Mouse (Mus musculus) forebrain, embryonic 11.5 days (tissue): ENCODE data around the gene Gm28048. TPM values are rescaled to one million over a fixed set of nuclear protein-coding genes. Genes with fewer than 3 reads are reported as not detected.

ENCODE experiments used
- ATAC-seq: fragments of 200-750 bp; cut with Nextera tagmentation; replicated peaks from 2 replicates; pipeline ENCODE4 v1.8.0; 2017; ENCODE audit warnings: moderate TSS enrichment; ENCODE audit not compliant: low FRiP score
- DNase-seq: peaks from one replicate; pipeline ENCODE4 v3.0.0-alpha.2; 2017; ENCODE audit warnings: low spot score
- H3K27ac ChIP-seq: fragments of 300-500 bp; sonication (generic); 2 replicates; pipeline ENCODE4 v1.5.1; 2014; ENCODE audit warnings: low read depth, low read length
- H3K27me3 ChIP-seq: fragments of 300-500 bp; sonication (generic); 2 replicates; pipeline ENCODE4 v1.6.1; 2014; ENCODE audit warnings: mild to moderate bottlenecking, low read length, mixed read lengths; ENCODE audit not compliant: control insufficient read depth, insufficient read depth
- H3K36me3 ChIP-seq: fragments of 300-500 bp; sonication (generic); 2 replicates; pipeline ENCODE4 v1.6.1; 2014; ENCODE audit warnings: mild to moderate bottlenecking, low read length, moderate library complexity, mixed read lengths; ENCODE audit not compliant: control insufficient read depth, insufficient read depth
- H3K4me1 ChIP-seq: fragments of 300-500 bp; sonication (generic); replicated peaks from 2 replicates; pipeline ENCODE4 v1.6.1; 2014; ENCODE audit warnings: low read length, mixed read lengths; ENCODE audit not compliant: control insufficient read depth, insufficient read depth
- H3K4me2 ChIP-seq: fragments of 300-500 bp; sonication (generic); 2 replicates; pipeline ENCODE4 v1.6.1; 2014; ENCODE audit warnings: low read depth, mild to moderate bottlenecking, low read length, moderate library complexity, mixed read lengths; ENCODE audit not compliant: severe bottlenecking
- H3K4me3 ChIP-seq: fragments of 300-500 bp; sonication (generic); 2 replicates; pipeline ENCODE4 v1.5.1; 2014; ENCODE audit warnings: low read depth, low read length
- H3K9ac ChIP-seq: fragments of 300-500 bp; sonication (generic); 2 replicates; pipeline ENCODE4 v1.6.1; 2014; ENCODE audit warnings: low read length
- H3K9me3 ChIP-seq: fragments of 300-500 bp; sonication (generic); 2 replicates; pipeline ENCODE4 v1.6.1; 2016; ENCODE audit warnings: low read length, mixed read lengths; ENCODE audit not compliant: control insufficient read depth
- WGBS: fragments of 180-500 bp; shearing (Covaris S2); extraction: QIAGEN DNeasy Blood & Tissue Kit; methylation state at CpG from one replicate; pipeline ENCODE4 v1.1.7; 2014; 5-methylcytosine and 5-hydroxymethylcytosine counted together
- polyA plus RNA-seq: library from polyadenylated mRNA; unstranded; fragments of >200 nt; fragmentation: Nextera tagmentation; extraction: Ambion mirVana; gene quantifications from 2 replicates; pipeline ENCODE4 v1.2.1, GENCODE M21; 2014

Gm28048 gene
- polyA plus RNA-seq, 1 experiment from 2014 or later, result 5.8 TPM

- peak within 1 kb of the TSS; percentile 52 for H3K9ac ChIP-seq
- H3K4me1 ChIP-seq, result no peaks in the 10 kb centered on the region; the same call in 1 of the 2 replicates
- H3K4me2 ChIP-seq, result peak within 1 kb of the TSS; percentile 66
- ATAC-seq, result peak; percentile 69
- H3K27me3 ChIP-seq, result no peaks in the 10 kb centered on the region
- 51% methylated on average over 56 of the region's 56 CpGs for WGBS
- H3K36me3 ChIP-seq, result no peaks in the 10 kb centered on the region; the same call in 1 of the 2 replicates
- H3K4me3 ChIP-seq, result peak within 1 kb of the TSS; percentile 49
- DNase-seq, result peak; percentile 66
- H3K27ac ChIP-seq, result no peak within 1 kb of the TSS
- H3K9me3 ChIP-seq, result peaks cover 9% of the 10 kb centered on the region; the same call in 1 of the 2 replicates
Observed at GRCm38 (mm10) chr11:22971835-22972709, 9.8 kb downstream of the Gm28048 start, which contains the start of gene Zrsr1. Gene Zrsr1, plus strand, starts transcription at chr11:22972005.

GRCm38 (mm10) chr11:22970546-22970945 lies 11.3 kb downstream of the Gm28048 start:
- H3K4me1 ChIP-seq, result no peaks in the 10 kb centered on the region; the same call in 1 of the 2 replicates
- no peak for ATAC-seq
- no peaks in the 10 kb centered on the region for H3K27me3 ChIP-seq
- peaks cover 11% of the 10 kb centered on the region; the same call in 1 of the 2 replicates for H3K9me3 ChIP-seq
- no peak for DNase-seq
- H3K9ac ChIP-seq, result no peak overlapping the region
- no peak overlapping the region for H3K27ac ChIP-seq
- no peak overlapping the region for H3K4me3 ChIP-seq
- WGBS, result 97% methylated on average over 1 of the region's 1 CpGs
- H3K4me2 ChIP-seq, result no peak overlapping the region
- H3K36me3 ChIP-seq, result no peaks in the 10 kb centered on the region; the same call in 1 of the 2 replicates

GRCm38 (mm10) chr11:22969486-22969885 lies 12.4 kb downstream of the Gm28048 start:
- DNase-seq (no peak), ATAC-seq (no peak)
- WGBS, result 76% methylated on average over 6 of the region's 6 CpGs
- H3K27me3 ChIP-seq, result no peaks in the 10 kb centered on the region
- H3K9ac ChIP-seq, result no peak overlapping the region
- H3K9me3 ChIP-seq, result peaks cover 11% of the 10 kb centered on the region; the same call in 1 of the 2 replicates
- H3K4me2 ChIP-seq, result no peak overlapping the region
- no peaks in the 10 kb centered on the region; the same call in 1 of the 2 replicates for H3K36me3 ChIP-seq
- no peak overlapping the region for H3K4me3 ChIP-seq
- no peak overlapping the region for H3K27ac ChIP-seq
- no peaks in the 10 kb centered on the region; the same call in 1 of the 2 replicates for H3K4me1 ChIP-seq

- ATAC-seq, result no peak
- Histone ChIP-seq H3K27me3 (no peaks in the 10 kb centered on the region), H3K4me1 (no peaks in the 10 kb centered on the region), H3K9ac (no peak overlapping the region), H3K4me3 (no peak overlapping the region), H3K27ac (no peak overlapping the region), H3K9me3 (peaks cover 2% of the 10 kb centered on the region; the same call in 1 of the 2 replicates), H3K36me3 (no peaks in the 10 kb centered on the region), H3K4me2 (no peak overlapping the region)
- WGBS, result 85% methylated on average over 4 of the region's 4 CpGs
- DNase-seq, result no peak
Observed at GRCm38 (mm10) chr11:22965503-22965902, 16.4 kb downstream of the Gm28048 start.

- H3K9me3 ChIP-seq, result peaks cover 2% of the 10 kb centered on the region; the same call in 1 of the 2 replicates
- no peak overlapping the region for H3K9ac ChIP-seq
- no peak for DNase-seq
- no peak overlapping the region for H3K4me3 ChIP-seq
- ATAC-seq, result no peak
- no peaks in the 10 kb centered on the region for H3K27me3 ChIP-seq
- H3K36me3 ChIP-seq, result no peaks in the 10 kb centered on the region
- no peak overlapping the region for H3K4me2 ChIP-seq
- no peaks in the 10 kb centered on the region for H3K4me1 ChIP-seq
- no peak overlapping the region for H3K27ac ChIP-seq
- WGBS, result 89% methylated on average over 4 of the region's 4 CpGs
Observed at GRCm38 (mm10) chr11:22964401-22964800, 17.5 kb downstream of the Gm28048 start.

GRCm38 (mm10) chr11:22962101-22962500 lies 19.8 kb downstream of the Gm28048 start:
- Histone ChIP-seq H3K4me3 (no peak overlapping the region), H3K36me3 (no peaks in the 10 kb centered on the region), H3K27ac (no peak overlapping the region), H3K4me2 (no peak overlapping the region), H3K27me3 (no peaks in the 10 kb centered on the region), H3K4me1 (no peaks in the 10 kb centered on the region), H3K9me3 (peaks cover 2% of the 10 kb centered on the region; the same call in 1 of the 2 replicates), H3K9ac (no peak overlapping the region)
- no peak for DNase-seq
- WGBS, result 87% methylated on average over 1 of the region's 1 CpGs
- no peak for ATAC-seq

GRCm38 (mm10) chr11:22957791-22958374 lies 24.0 kb downstream of the Gm28048 start:
- 91% methylated on average over 4 of the region's 4 CpGs for WGBS
- DNase-seq (no peak), ATAC-seq (no peak)
- H3K27me3 ChIP-seq, result no peaks in the 10 kb centered on the region
- H3K9me3 ChIP-seq, result no peaks in the 10 kb centered on the region
- H3K27ac ChIP-seq, result no peak overlapping the region
- H3K9ac ChIP-seq, result no peak overlapping the region
- H3K4me1 ChIP-seq, result no peaks in the 10 kb centered on the region
- no peak overlapping the region for H3K4me3 ChIP-seq
- no peak overlapping the region for H3K4me2 ChIP-seq
- H3K36me3 ChIP-seq, result no peaks in the 10 kb centered on the region

- Histone ChIP-seq H3K36me3 (no peaks in the 10 kb centered on the region), H3K9me3 (no peaks in the 10 kb centered on the region)
- 0 out of 2 replicates have a peak, but pooled peaks have one; percentile 39 for ATAC-seq
Observed at GRCm38 (mm10) chr11:22956830-22957229, 25.1 kb downstream of the Gm28048 start.

More at GRCm38 (mm10) chr11:22956830-22957229, 25.1 kb downstream of the Gm28048 start:
- H3K4me1 ChIP-seq, result no peaks in the 10 kb centered on the region
- no peak overlapping the region for H3K9ac ChIP-seq
- H3K27me3 ChIP-seq, result no peaks in the 10 kb centered on the region
- H3K27ac ChIP-seq, result no peak overlapping the region
- no peak overlapping the region for H3K4me3 ChIP-seq
- WGBS, result 69% methylated on average over 4 of the region's 4 CpGs
- DNase-seq, result peak; percentile 56
- no peak overlapping the region for H3K4me2 ChIP-seq
